ENCODE assay signal across 8 mouse cellular contexts in genomic region chrX:57053174-57053992, GRCm38 (mm10). TPM values are rescaled to one million over a fixed set of nuclear protein-coding genes. Genes with fewer than 3 reads are reported as not detected.
DNase-seq lines count a peak whose midpoint lies in the region; ATAC-seq and TF ChIP-seq lines count a peak whose summit lies in the region.

TSS of gene Htatsf1 (plus strand) at chrX:57053583.

- no peak for TF ChIP-seq CTCF in cortical plate, adult 2 months (IDR thresholded peaks at IDR 0.05; ENCODE audit: extremely low read depth, insufficient read depth, low read length)

- H3K4me1 ChIP-seq in cortical plate, adult 2 months (ENCODE audit: control insufficient read depth, insufficient read depth, low read length), result no peaks in the 10 kb centered on the region

- H3K27ac ChIP-seq in cortical plate, adult 2 months (ENCODE audit: insufficient read depth, low read length), result peak within 1 kb of the TSS; percentile 98

- peak; percentile 80 for ATAC-seq in activated CD4-positive, CD25-positive, alpha-beta regulatory T cell, adult 4 months
- ATAC-seq in megakaryocyte progenitor cell, adult 5-6 weeks (replicated peaks; ENCODE audit: poor library complexity), result peak; percentile 93

- H3K4me3 ChIP-seq in cortical plate, adult 2 months (ENCODE audit: insufficient read depth, low read length), result peak within 1 kb of the TSS; percentile 89

- DNase-seq in gastrocnemius, adult 8-10 months (ENCODE audit: low spot score in 2 of 2), result peak; percentile 64 to 66
- peak; percentile 8 for DNase-seq in hindlimb bud, embryonic 11.5 days (ENCODE audit: extremely low spot score, low read depth, low spot score)
- DNase-seq in left cerebral cortex, adult 9 months (ENCODE audit: low spot score in 2 of 2), result peak; percentile 52 to 69
- peak; percentile 75 for DNase-seq in right cerebral cortex, postnatal 14 days
- DNase-seq in urinary bladder, postnatal 36 days (ENCODE audit: low spot score in 2 of 2), result peak; percentile 72 to 73

- 0 out of 2 replicates have a peak, but pooled peaks have one; percentile 11 for TF ChIP-seq POLR2A in cortical plate, adult 2 months (IDR thresholded peaks at IDR 0.05; ENCODE audit: extremely low read depth, insufficient read depth, low read length)

RNA-seq across cellular contexts. Expression of gene Htatsf1, which starts in this region (rescaled TPM):
- 10 to 100 TPM; 23.3 to 30.3 TPM for polyA plus RNA-seq in activated CD4-positive, CD25-positive, alpha-beta regulatory T cell, adult 4 months (2017; shearing (Covaris generic))
- polyA plus RNA-seq in cortical plate, adult 2 months (2012; rRNA removed), result 35.7 and 38.0 TPM in 2 replicates
- 100 to 1,000 TPM in 2 of 4 experiments, 10 to 100 TPM in 2; 85.3 to 108 (median 99.4) TPM for total RNA-seq in gastrocnemius, adult 8-10 months (2022)
- 48.9 and 56.2 TPM in 2 replicates for total RNA-seq in megakaryocyte progenitor cell, adult 5-6 weeks (2015)
- total RNA-seq in megakaryocyte progenitor cell, adult 5-6 weeks (2017), result 73.3 and 81.0 TPM in 2 replicates

Comparison
In these comparisons a context has a peak if more than half of its experiments do, and no peak if none do; other contexts are left out.
1. Peak in every context shown above with its lines: DNase-seq, ATAC-seq, H3K4me3 ChIP-seq and H3K27ac ChIP-seq.
2. DNase-seq: peak in every context shown above with its lines; median percentile 75 in right cerebral cortex, postnatal 14 days; 72 in urinary bladder, postnatal 36 days; 65 in gastrocnemius, adult 8-10 months; 60 in left cerebral cortex, adult 9 months; 8 in hindlimb bud, embryonic 11.5 days.